In the genomic region with DNA sequence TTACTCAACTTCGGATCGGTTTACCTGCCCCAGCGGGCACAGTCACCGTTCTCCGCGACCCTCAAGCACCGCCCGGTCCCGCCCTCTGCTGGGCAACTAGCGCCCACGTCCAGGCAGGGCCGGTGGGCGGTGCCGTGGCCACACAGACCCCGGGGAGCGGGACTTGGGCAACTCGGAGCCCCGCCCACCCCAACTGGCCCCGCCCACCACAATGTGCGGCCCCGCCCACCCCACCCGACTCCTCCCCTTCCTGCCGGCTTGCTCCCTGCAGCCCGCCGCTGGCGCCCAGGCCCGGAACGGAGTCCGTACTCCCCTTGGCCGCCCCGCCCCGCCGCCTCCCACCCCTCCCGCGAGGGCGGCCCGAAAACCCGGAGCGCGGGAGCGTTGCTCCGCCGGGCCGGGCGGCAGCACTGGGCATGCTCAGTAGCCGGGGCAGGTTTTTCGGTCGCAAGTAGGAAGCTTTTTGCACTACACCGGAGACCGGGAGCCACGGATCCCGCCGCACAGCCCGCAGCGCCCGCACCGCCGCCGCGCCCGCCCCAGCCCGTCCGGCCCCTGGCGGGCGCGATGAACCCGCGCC, we compare ENCODE assay signal across 8 mouse cellular contexts.
DNase-seq lines count a peak whose midpoint lies in the region; ATAC-seq lines count a peak whose summit lies in the region.

No protein-coding gene starts in this region.

- peak overlapping the region; percentile 96 for H3K9ac ChIP-seq in intestine, embryonic 16.5 days (ENCODE audit: low read depth, low read length)

- peak overlapping the region; percentile 87 for H3K4me2 ChIP-seq in intestine, embryonic 16.5 days (ENCODE audit: low read depth, low read length)

- peak; percentile 96 for ATAC-seq in intestine, embryonic 16.5 days

- H3K27me3 ChIP-seq in intestine, embryonic 16.5 days (replicated peaks; ENCODE audit: control insufficient read depth, insufficient read depth, low read length), result no peaks in the 10 kb centered on the region
- peaks cover 35% of the 10 kb centered on the region for H3K27me3 ChIP-seq in midbrain, embryonic 10.5 days (ENCODE audit: low read depth, poor library complexity, severe bottlenecking)

- DNase-seq in adrenal gland, adult 8-10 months, result peak; percentile 89
- DNase-seq in embryo, embryonic 11.5 days (ENCODE audit: low read depth, low spot score), result peak; percentile 86
- DNase-seq in gastrocnemius, postnatal 36 days, result peak; percentile 84 to 89
- peak; percentile 82 to 87 for DNase-seq in left cerebral cortex, postnatal 25 days (ENCODE audit: low spot score in 2 of 2)
- DNase-seq in midbrain, embryonic 10.5 days (ENCODE audit: low spot score), result peak; percentile 93
- DNase-seq in right cerebral cortex, postnatal 36 days (ENCODE audit: low spot score in 2 of 2), result peak; percentile 74 to 82
- DNase-seq in urinary bladder, postnatal 4 days (ENCODE audit: low spot score in 2 of 2), result peak; percentile 91 to 94

- under 1% methylated on average over 66 of the region's 68 CpGs for WGBS in intestine, embryonic 16.5 days
- WGBS in midbrain, embryonic 10.5 days, result 0% methylated on average over 55 of the region's 68 CpGs

- peaks cover 3% of the 10 kb centered on the region; the same call in 1 of the 2 replicates for H3K9me3 ChIP-seq in intestine, embryonic 16.5 days (ENCODE audit: control insufficient read depth, low read length)
- peaks cover 15% of the 10 kb centered on the region for H3K9me3 ChIP-seq in midbrain, embryonic 10.5 days (replicated peaks)

- peak overlapping the region; percentile 91 for H3K27ac ChIP-seq in intestine, embryonic 16.5 days (ENCODE audit: low read length)
- peak overlapping the region; percentile 95 for H3K27ac ChIP-seq in midbrain, embryonic 10.5 days (replicated peaks)

- peak overlapping the region; percentile 94 for H3K4me3 ChIP-seq in intestine, embryonic 16.5 days (ENCODE audit: low read length)
- peak overlapping the region; percentile 92 for H3K4me3 ChIP-seq in midbrain, embryonic 10.5 days

- peaks cover 12% of the 10 kb centered on the region for H3K4me1 ChIP-seq in intestine, embryonic 16.5 days (ENCODE audit: control insufficient read depth, insufficient read depth, low read length)
- H3K4me1 ChIP-seq in midbrain, embryonic 10.5 days, result peaks cover 22% of the 10 kb centered on the region

- intact Hi-C loops in gastrocnemius, postnatal 36 days (cut with DNase I), result no loop called here
- intact Hi-C loops in left cerebral cortex, postnatal 25 days (cut with DNase I), result loop anchor here (5.0 kb wide), 1 partner anchor 229 kb away; no protein-coding TSS in a partner anchor

- H3K36me3 ChIP-seq in intestine, embryonic 16.5 days (ENCODE audit: control insufficient read depth, insufficient read depth, low read length), result no peaks in the 10 kb centered on the region
- H3K36me3 ChIP-seq in midbrain, embryonic 10.5 days, result peaks cover 6% of the 10 kb centered on the region

Comparison
In these comparisons a context has a peak if more than half of its experiments do, and no peak if none do; other contexts are left out.
1. Peak in every context shown above with its lines: DNase-seq, ATAC-seq, H3K4me3 ChIP-seq and H3K27ac ChIP-seq.